Mouse (Mus musculus) kidney, adult 2 months (tissue): ENCODE measurements around the gene Esrrb.

ENCODE experiments used
- CTCF ChIP-seq: fragments of 200-500 bp; conservative IDR thresholded peaks from 2 replicates; pipeline ENCODE4 v1.5.1; 2011; ENCODE audit warnings: low read depth, mild to moderate bottlenecking, control low read depth, low read length, moderate library complexity, mixed read lengths; ENCODE audit not compliant: insufficient read depth, insufficient read length
- POLR2A ChIP-seq: fragments of 200-500 bp; IDR thresholded peaks from one replicate; pipeline ENCODE4 v1.6.1; 2011; ENCODE audit warnings: low read depth, low read length, control low read depth

DNA sequence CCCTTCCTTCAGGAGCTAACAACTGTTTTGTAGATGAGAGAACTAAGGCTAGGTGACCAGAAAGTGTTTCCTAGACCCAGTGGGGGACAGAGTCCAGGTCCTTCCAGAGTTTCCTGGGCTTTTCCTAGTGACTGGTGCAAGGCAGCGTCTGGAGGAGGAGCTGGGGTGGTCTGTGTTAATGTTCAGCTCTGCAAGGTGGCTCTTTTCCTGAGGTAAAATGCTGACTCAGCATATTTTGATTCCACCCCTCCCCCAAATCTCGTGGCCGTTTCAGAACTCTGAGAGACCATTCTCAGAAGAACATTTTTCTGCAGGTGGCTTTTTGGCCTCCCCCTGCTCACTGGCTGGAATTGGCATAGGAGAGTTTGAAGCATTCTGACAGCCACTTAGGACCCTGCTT, 127.1 kb downstream of the Esrrb start:
- TF ChIP-seq CTCF = no peak
- TF ChIP-seq POLR2A = no peak
